Mouse (Mus musculus): ENCODE results near the gene Tas1r2. TPM values are rescaled to one million over a fixed set of nuclear protein-coding genes. Genes with fewer than 3 reads are reported as not detected.

The Tas1r2 gene
- polyA plus RNA-seq, 1 experiment from 2014 or later: not detected

DNA sequence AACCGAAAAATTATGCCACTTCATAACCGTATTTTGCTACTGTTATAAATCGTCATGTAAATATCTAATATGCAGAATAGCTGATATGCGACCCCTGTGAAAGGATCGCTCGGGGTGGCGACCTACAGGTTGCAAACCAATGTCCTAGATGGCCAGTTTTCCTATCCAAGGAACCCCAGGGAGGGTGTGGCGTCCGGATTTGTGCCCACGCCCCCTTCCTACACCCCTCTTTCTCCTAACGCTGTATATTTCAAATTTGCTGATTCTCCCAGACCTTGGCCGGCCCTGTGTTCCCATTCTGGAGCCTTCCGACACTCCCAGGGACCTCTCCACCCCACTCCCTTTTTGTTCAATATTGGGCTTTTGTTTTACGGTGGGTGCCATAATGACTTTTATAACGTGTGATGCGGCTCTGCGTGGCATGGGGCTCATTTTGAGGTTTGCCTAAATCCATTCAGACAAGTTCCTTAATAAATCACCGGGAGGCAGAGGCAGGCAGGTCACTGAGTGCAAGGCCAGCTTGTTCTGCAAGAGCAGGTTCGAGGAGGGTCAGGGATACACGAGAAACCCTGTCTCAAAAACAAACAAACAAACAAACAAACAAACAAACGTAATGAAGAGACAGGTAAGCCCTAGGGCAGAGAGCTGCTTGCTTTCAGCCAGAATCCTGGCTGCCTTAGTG is 29.8 kb upstream of the Tas1r2 start:
- Histone ChIP-seq H3K4me1 (replicated peaks) (peaks cover 23% of the 10 kb centered on the region), H3K27me3 (no peaks in the 10 kb centered on the region), H3K9me3 (no peaks in the 10 kb centered on the region), H3K36me3 (no peaks in the 10 kb centered on the region; the same call in none of the 2 replicates), H3K4me2 (replicated peaks) (peak overlapping the region; percentile 77), H3K4me3 (replicated peaks) (peak overlapping the region; percentile 57), H3K27ac (peak overlapping the region; percentile 90; the same call in 1 of the 2 replicates), H3K9ac (replicated peaks) (peak overlapping the region; percentile 68)
- 29% methylated on average over 21 of the region's 21 CpGs for WGBS
- ATAC-seq: no peak

DNA sequence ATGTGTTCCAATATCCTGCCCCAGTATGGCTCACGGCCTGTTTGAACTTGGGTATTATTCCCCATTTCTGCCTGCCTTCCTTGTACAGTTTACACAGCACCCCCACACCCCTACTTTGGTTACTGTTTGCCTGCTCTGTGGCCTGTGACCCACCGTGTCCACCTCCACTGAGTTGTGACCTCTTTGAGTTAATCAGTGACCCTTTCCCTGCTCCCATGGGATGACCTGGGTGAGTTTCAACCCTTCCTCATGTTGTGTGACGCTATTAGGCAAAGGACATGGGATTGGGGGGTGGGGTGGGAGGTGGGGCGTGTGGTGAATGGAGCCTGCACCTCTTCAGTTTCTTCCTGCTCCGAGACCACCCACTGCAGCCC is 29.2 kb upstream of the Tas1r2 start:
- 71% methylated on average over 5 of the region's 5 CpGs for WGBS
- ATAC-seq: no peak

DNA sequence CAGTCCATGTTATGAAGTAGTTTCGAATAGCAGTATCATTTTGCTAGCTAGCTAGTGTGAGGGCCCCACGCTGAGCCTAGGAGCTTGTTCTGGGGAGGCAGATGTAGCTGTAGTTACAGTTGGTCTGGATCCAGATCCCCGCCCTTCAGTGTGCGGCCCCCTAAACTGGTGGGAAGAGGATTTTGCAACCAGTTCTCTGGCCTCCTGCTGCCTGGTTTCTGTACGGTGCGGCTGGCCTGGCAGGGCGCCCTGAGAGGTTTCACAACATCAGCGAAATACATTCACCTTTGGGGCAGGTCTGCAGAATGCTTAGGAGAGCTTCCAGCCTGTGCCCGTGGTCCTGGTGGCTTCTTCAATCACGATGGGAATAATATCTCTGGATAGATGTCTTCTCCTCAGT is 28.6 kb upstream of the Tas1r2 start:
- Histone ChIP-seq H3K4me3 (replicated peaks) (no peak overlapping the region; the same call in 1 of the 2 replicates), H3K27me3 (no peaks in the 10 kb centered on the region), H3K9me3 (no peaks in the 10 kb centered on the region), H3K4me2 (replicated peaks) (peak overlapping the region; percentile 77; the same call in 1 of the 2 replicates), H3K9ac (replicated peaks) (no peak overlapping the region), H3K4me1 (replicated peaks) (peaks cover 23% of the 10 kb centered on the region), H3K27ac (no peak overlapping the region), H3K36me3 (peaks cover 2% of the 10 kb centered on the region)
- no peak for ATAC-seq
- 87% methylated on average over 10 of the region's 10 CpGs for WGBS

More for the DNA sequence above, 29.2 kb upstream of the Tas1r2 start:
- Histone ChIP-seq H3K4me1 (replicated peaks) (peaks cover 23% of the 10 kb centered on the region), H3K27me3 (no peaks in the 10 kb centered on the region), H3K9me3 (no peaks in the 10 kb centered on the region), H3K4me2 (replicated peaks) (peak overlapping the region; percentile 77), H3K36me3 (peaks cover 2% of the 10 kb centered on the region), H3K27ac (no peak overlapping the region), H3K9ac (replicated peaks) (peak overlapping the region; percentile 68), H3K4me3 (replicated peaks) (peak overlapping the region; percentile 57)

DNA sequence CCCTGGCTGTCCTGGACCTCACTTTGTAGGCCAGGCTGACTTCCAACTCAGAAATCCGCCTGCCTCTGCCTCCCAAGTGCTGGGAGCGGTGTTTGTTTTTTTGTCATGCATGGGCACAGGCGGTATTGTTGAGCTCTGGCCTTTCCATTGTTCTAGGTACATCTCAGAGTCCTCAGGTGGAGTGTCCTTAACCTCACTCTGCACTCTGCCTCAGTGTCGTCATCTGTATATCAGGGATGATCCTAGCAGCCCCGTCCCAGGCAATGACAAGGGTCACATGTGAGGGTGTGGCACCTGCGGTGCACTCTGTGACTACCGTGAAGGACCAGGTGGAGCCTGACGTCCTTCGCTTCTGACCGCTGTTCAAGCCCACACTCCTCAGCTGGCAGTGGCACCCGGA is 26.0 kb upstream of the Tas1r2 start:
- Histone ChIP-seq H3K4me3 (replicated peaks) (no peak overlapping the region), H3K27ac (no peak overlapping the region), H3K9me3 (no peaks in the 10 kb centered on the region), H3K4me2 (replicated peaks) (no peak overlapping the region), H3K36me3 (peaks cover 2% of the 10 kb centered on the region), H3K27me3 (no peaks in the 10 kb centered on the region), H3K9ac (replicated peaks) (no peak overlapping the region), H3K4me1 (replicated peaks) (peaks cover 20% of the 10 kb centered on the region)
- WGBS: 97% methylated on average over 11 of the region's 11 CpGs
- ATAC-seq: no peak

GRCm38 (mm10) chr4:139630171-139630570 is 23.2 kb upstream of the Tas1r2 start:
- no peak overlapping the region for H3K9ac ChIP-seq (replicated peaks)
- H3K36me3 ChIP-seq: peaks cover 2% of the 10 kb centered on the region
- peaks cover 3% of the 10 kb centered on the region; the same call in 1 of the 2 replicates for H3K4me1 ChIP-seq (replicated peaks)
- no peak overlapping the region for H3K4me2 ChIP-seq (replicated peaks)
- no peak overlapping the region for H3K4me3 ChIP-seq (replicated peaks)
- no peaks in the 10 kb centered on the region for H3K27me3 ChIP-seq
- 72% methylated on average over 10 of the region's 10 CpGs for WGBS
- no peak for ATAC-seq
- H3K9me3 ChIP-seq: no peaks in the 10 kb centered on the region
- H3K27ac ChIP-seq: no peak overlapping the region

DNA sequence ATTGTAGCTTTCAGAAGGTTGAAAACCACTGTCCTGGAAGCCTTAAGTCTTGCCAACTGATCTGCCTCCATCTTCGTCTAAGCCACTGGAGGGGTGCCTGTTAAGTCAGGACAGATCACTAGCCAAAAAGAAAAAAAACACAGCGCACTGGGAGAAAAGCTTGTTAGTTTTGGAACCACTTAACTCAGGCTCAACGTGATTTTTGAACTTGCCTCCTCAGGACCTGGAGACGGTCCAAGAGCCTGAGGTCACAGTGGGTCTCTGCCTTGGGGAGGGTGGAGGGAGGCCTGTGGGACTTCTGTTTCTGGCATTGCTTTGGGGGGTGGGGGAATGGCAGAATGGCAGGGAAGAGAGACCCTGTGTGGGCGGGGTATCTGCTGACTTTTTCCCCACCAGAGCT is 22.2 kb upstream of the Tas1r2 start:
- Histone ChIP-seq H3K4me1 (replicated peaks) (peaks cover 3% of the 10 kb centered on the region), H3K4me3 (replicated peaks) (no peak overlapping the region), H3K4me2 (replicated peaks) (no peak overlapping the region), H3K36me3 (peaks cover 2% of the 10 kb centered on the region), H3K9me3 (no peaks in the 10 kb centered on the region), H3K27me3 (no peaks in the 10 kb centered on the region), H3K27ac (no peak overlapping the region), H3K9ac (replicated peaks) (no peak overlapping the region)
- 70% methylated on average over 5 of the region's 5 CpGs for WGBS
- no peak for ATAC-seq

DNA sequence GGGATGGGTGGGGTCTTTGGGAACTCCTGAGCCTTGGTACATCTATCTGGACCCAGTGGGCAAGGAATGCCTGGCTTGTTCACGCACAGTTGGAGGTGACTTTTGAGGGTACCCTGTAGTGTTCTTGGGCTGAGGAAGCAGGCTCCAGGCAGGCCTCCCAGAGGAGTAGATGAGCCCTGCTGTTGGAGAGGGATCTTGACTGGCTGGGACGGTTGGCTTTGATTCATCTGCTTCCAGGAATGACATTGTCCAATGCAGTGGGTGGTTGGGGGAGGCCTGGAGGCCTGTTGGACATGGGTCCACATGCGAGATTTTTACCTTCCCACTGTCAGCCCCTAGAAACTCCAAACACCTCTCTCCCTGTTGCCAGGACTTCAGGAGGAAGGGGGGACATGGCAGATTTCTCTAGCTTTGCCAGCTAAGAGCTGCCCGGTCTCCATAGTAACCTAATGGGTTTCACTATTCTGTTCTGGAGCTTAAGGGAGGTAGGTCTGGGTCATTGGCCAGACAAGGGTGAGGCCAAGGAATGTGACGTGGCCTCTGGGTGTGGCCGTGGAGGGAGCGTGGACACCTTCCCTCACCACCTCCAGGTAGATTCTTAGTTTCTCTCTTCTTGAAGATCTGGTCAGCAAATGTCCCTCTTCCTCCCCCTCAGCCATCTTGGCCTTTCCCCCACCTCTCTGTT is 21.6 kb upstream of the Tas1r2 start:
- 88% methylated on average over 7 of the region's 7 CpGs for WGBS
- no peak for ATAC-seq

GRCm38 (mm10) chr4:139632254-139632580 is 21.1 kb upstream of the Tas1r2 start:
- H3K27ac ChIP-seq: no peak overlapping the region
- H3K4me2 ChIP-seq (replicated peaks): no peak overlapping the region
- H3K9me3 ChIP-seq: no peaks in the 10 kb centered on the region
- no peak for ATAC-seq
- H3K27me3 ChIP-seq: no peaks in the 10 kb centered on the region
- H3K36me3 ChIP-seq: peaks cover 5% of the 10 kb centered on the region
- WGBS: 86% methylated on average over 10 of the region's 10 CpGs
- no peak overlapping the region for H3K4me3 ChIP-seq (replicated peaks)
- H3K9ac ChIP-seq (replicated peaks): no peak overlapping the region
- H3K4me1 ChIP-seq (replicated peaks): peaks cover 3% of the 10 kb centered on the region

More for the DNA sequence above, 21.6 kb upstream of the Tas1r2 start:
- H3K9me3 ChIP-seq: no peaks in the 10 kb centered on the region
- H3K4me2 ChIP-seq (replicated peaks): no peak overlapping the region
- H3K4me3 ChIP-seq (replicated peaks): no peak overlapping the region
- H3K27me3 ChIP-seq: no peaks in the 10 kb centered on the region
- no peak overlapping the region for H3K9ac ChIP-seq (replicated peaks)
- H3K4me1 ChIP-seq (replicated peaks): peaks cover 3% of the 10 kb centered on the region
- peaks cover 2% of the 10 kb centered on the region for H3K36me3 ChIP-seq
- no peak overlapping the region for H3K27ac ChIP-seq

GRCm38 (mm10) chr4:139636373-139636772 is 17.0 kb upstream of the Tas1r2 start:
- H3K9me3 ChIP-seq: no peaks in the 10 kb centered on the region
- H3K4me3 ChIP-seq (replicated peaks): no peak overlapping the region
- peaks cover 11% of the 10 kb centered on the region; the same call in 1 of the 2 replicates for H3K36me3 ChIP-seq
- ATAC-seq: no peak
- peak overlapping the region; percentile 19; the same call in 1 of the 2 replicates for H3K27ac ChIP-seq
- H3K27me3 ChIP-seq: peaks cover 6% of the 10 kb centered on the region
- H3K9ac ChIP-seq (replicated peaks): no peak overlapping the region
- H3K4me1 ChIP-seq (replicated peaks): peaks cover 23% of the 10 kb centered on the region
- 31% methylated on average over 7 of the region's 7 CpGs for WGBS
- H3K4me2 ChIP-seq (replicated peaks): no peak overlapping the region

- Histone ChIP-seq H3K4me1 (replicated peaks) (peaks cover 34% of the 10 kb centered on the region), H3K27ac (no peak overlapping the region), H3K27me3 (peaks cover 17% of the 10 kb centered on the region), H3K9ac (replicated peaks) (0 out of 2 replicates have a peak overlapping the region, but pooled peaks have one; percentile 1), H3K4me2 (replicated peaks) (no peak overlapping the region), H3K36me3 (peaks cover 11% of the 10 kb centered on the region; the same call in 1 of the 2 replicates), H3K9me3 (no peaks in the 10 kb centered on the region), H3K4me3 (replicated peaks) (no peak overlapping the region)
- 86% methylated on average over 9 of the region's 9 CpGs for WGBS
- ATAC-seq: no peak
Measured at GRCm38 (mm10) chr4:139637847-139638246, 15.5 kb upstream of the Tas1r2 start.

- 0 out of 2 replicates have a peak overlapping the region, but pooled peaks have one; percentile 1 for H3K9ac ChIP-seq (replicated peaks)
- peaks cover 11% of the 10 kb centered on the region; the same call in 1 of the 2 replicates for H3K36me3 ChIP-seq
- H3K4me1 ChIP-seq (replicated peaks): peaks cover 36% of the 10 kb centered on the region
- no peaks in the 10 kb centered on the region for H3K9me3 ChIP-seq
- H3K27me3 ChIP-seq: peaks cover 22% of the 10 kb centered on the region
- H3K27ac ChIP-seq: no peak overlapping the region
- WGBS: 94% methylated on average over 16 of the region's 16 CpGs
- H3K4me3 ChIP-seq (replicated peaks): no peak overlapping the region
- no peak for ATAC-seq
- no peak overlapping the region for H3K4me2 ChIP-seq (replicated peaks)
Measured at GRCm38 (mm10) chr4:139638356-139638755, 15.0 kb upstream of the Tas1r2 start.

DNA sequence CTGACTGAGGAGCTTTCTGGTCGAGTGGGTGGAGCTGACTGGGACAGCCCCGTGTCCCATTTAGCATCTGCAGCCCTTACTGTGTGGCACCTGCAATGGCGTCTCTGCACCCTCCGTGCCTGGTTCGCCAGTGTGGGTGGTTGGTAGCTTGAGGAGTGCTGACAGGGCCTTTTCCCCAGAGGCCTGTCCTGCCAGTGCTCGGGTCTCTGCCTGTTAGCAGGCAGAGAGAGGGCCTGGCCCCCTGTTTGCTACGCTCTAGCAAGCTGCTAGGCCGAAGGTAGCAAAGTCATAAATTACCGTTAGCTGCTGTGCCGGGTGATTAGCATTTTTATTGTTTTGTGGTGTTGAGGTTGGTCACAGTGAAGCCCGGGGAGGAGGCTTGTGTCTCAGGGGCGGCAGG is 13.5 kb upstream of the Tas1r2 start:
- no peak for ATAC-seq
- H3K9me3 ChIP-seq: no peaks in the 10 kb centered on the region
- H3K27me3 ChIP-seq: peaks cover 26% of the 10 kb centered on the region
- peaks cover 11% of the 10 kb centered on the region; the same call in 1 of the 2 replicates for H3K36me3 ChIP-seq
- peaks cover 40% of the 10 kb centered on the region for H3K4me1 ChIP-seq (replicated peaks)
- H3K27ac ChIP-seq: peak overlapping the region; percentile 47
- H3K9ac ChIP-seq (replicated peaks): peak overlapping the region; percentile 39
- no peak overlapping the region for H3K4me3 ChIP-seq (replicated peaks)
- WGBS: 24% methylated on average over 12 of the region's 12 CpGs
- H3K4me2 ChIP-seq (replicated peaks): no peak overlapping the region
